Mouse (Mus musculus) erythroid progenitor cell, adult 5-6 weeks (primary cell): Measurements from ENCODE around the gene Ddias. TPM values are rescaled to one million over a fixed set of nuclear protein-coding genes. Genes with fewer than 3 reads are reported as not detected.
A peak's percentile ranks its signal among the peaks of the same experiment; 100 is the strongest.
"Not testable (repeated sequence)": the region's sequence is repeated elsewhere in the genome, so short reads cannot be mapped to it uniquely, and the experiment has no call there.

ENCODE experiments used
- ATAC-seq: replicated peaks from 2 replicates; pipeline ENCODE4 v1.8.0; 2016; ENCODE audit warnings: moderate number of reproducible peaks, mild to moderate bottlenecking, moderate TSS enrichment, inconsistent platforms; ENCODE audit not compliant: poor library complexity, low FRiP score, severe bottlenecking
- total RNA-seq, 2 experiments: library from RNA; stranded (forward) in 1 of 2; stranded (reverse) in 1 of 2; fragments of 150-400 nt in 1 of 2; fragments of 186-747, 209-891 nt in 1 of 2; gene quantifications; 2 replicates each; pipeline versions ENCODE4 v1.2.3 to v1.2.4; 2015 to 2017; ENCODE audit warnings: low replicate concordance in 2 of 2

The Ddias gene
- total RNA-seq (2015; ENCODE audit: low replicate concordance) (32.3 and 43.2 TPM in 2 replicates), total RNA-seq (2017; ENCODE audit: low replicate concordance) (24.4 and 30.3 TPM in 2 replicates)

DNA sequence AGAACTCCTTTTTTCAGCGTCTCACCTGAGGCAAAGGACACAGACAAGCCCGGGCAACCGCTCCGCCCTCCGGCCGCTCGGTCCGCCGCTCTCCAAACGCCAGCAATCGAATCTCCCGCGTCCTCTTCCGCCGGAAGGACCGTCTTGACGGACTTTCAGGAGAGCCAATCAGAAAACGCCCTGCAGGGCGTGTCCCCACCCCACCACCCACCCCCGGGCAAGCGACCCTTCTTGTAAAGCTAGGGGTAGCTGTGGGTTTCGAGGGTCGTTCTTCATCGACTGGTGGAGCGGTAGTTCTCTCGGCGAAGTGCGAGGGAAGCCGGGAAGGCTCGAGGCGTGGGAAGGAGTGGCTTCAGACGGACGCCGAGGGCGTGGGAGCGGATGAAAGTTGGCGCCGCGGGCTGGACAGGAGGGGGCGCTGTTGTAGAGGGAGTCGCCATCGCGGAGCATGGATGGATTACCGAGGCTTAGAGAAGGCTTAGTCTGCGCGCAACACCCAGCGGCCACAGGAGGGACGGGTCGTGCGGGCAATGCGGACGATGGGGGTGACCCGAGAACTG, at the start of gene Ddias, which contains the start of gene Prcp:
Gene Ddias (minus strand): TSS at position 132 of the 560 bp plus-strand sequence.
Gene Prcp (plus strand): TSS at position 355 of the 560 bp plus-strand sequence.
- ATAC-seq: peak; percentile 74

DNA sequence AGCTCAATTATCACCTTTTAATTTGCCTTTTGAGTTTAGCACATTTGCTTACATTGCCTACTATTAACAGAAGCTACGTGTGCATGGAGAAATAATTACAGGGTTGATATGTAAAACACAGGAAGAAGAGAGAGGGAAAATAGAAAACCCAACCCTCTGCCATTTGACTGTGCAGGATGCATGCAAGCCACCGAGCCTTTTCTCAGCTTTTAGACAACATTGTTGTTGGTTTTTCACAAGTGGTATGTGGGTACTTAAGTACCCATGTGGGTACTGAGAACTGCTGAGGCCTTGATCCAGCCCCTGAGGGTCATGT, 46.8 kb upstream of the Ddias start:
- no peak for ATAC-seq

DNA sequence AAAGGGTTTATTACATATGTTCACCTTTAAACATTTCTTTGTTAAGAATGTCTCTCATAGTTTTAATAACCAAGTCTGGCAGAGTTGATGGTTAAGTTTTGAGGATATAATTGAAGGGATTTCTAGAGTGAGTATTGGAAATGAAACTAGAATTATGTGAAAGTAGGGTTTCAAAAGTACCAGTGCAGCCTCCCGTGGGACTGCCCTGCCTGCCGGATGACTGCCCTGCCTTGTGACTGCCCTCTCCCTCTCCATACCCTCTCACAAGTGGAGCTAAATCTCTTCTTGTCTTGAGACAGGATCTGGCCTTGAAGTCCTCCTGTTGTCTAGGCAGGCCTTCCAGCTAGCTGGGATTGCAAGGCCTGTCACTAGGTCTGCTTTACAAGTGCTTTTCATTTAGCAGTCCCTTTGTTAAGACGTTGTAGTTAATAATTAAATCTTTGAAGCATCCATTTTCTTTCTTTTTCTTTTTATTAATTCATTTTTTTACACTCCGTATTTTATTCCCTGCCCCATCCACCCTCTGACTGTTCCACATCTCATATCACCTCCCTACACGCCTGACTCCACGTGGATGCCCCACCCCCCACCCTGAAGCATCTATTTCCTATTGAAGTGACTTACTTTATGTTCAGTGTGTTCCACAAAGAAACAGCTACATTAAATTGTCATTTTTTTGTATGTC, 46.3 kb upstream of the Ddias start:
- ATAC-seq: no peak

DNA sequence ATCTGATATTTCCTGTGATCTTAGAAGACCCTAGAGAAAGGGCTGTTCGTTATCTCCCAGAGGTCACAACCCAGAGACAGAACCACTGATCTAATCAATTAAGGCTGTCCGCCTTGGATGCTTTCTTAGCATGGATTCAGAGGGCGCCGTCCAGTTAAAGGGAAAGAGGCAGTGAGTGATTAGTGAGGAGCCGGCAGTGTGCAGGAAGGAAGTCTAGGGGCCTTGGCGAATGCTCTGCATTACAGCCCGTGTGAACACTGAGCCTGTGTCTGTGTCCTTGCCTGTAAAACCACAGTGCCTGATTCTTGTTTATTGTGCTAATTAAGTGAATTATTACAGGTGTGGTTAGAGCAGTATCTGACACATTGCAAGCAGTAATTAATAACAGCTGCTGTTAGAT, 30.2 kb upstream of the Ddias start:
- not testable (repeated sequence) for ATAC-seq

DNA sequence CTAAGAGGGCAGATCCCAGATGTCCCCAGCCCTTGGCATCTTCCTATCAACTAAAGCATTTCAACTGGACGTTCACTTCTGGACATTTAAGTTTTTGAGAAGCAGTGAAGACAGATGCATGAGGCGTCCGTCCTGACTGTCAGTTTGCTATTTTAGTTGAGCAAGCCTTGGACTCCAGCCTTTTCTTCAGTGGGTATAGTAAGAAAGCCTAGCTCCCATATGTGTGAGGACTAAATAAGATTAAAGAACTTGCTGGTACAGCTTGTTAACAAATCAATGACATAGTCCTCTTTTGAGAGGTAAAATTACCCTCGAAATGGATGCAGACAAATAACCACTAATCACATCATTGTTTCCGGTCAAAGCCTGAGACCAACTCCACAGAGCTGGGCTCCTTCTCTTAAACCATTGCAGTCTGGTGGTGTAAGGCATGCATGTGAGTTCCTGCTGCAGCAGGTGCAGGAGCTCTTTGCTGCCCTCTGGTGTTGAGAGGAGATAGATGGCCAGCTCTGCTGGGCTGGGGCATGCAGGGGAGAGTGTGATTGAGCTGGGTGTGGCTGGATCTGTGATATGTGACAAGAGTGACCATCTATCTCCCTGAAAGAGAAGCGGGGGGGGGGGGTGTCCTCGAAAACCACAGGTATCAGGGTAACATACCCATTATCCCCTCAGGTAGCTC, 29.5 kb upstream of the Ddias start:
- peak; percentile 99 for ATAC-seq

DNA sequence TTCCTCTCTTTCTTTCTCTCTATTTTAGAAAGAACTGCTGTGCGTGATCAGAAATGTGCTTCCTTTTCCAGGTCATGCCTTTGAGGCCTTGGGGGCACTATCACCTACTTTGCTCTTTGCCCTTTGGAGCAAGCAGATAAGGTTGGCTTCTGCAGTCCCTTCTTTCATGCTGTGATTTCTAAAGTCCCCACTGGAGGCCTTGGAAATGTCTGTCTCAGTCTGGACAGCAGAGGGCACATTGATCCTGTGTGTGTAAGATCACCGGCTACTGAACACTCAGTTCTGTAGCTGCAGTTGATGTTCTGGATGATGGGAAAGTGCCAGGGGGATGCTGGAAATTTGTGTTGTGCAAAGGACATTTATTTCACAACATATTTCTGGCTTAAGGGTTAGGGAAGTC, 23.0 kb upstream of the Ddias start:
- no peak for ATAC-seq

DNA sequence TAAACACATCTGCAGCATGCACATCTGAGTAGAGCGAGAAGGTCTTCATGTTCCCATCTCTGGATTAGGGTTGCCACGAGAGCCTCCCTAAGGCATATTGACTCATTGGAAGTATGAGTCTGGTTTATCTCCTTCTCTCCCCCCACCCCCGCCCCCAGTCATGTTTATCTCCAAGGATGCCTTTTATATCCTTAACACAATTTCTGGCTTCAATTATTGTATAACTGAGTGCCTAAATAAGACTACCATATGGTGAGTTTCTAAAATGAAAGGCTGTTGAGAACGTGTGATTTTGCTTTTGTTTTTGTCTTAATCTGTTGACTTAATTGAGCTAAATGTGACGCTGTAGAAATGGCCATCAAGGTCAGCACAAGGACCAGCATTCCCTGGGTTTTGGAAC, 22.0 kb upstream of the Ddias start:
- ATAC-seq: no peak

DNA sequence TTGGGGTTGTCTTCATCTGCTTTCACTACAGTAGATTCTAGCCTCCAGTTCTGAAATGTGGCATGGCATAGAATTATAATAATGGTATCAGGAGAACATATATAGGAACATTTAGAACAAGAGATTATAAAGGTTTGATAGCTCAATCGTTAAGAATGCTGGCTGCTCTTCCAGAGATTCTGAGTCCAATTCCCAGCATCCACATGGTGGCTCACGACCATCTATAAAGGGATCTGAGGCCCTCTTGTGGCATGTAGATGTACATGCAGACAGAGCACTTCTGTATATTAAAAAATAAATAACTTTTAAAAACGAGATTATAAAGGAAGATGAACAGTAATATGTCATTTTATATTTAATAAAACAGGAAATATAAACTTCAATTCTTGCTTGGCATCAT, 19.4 kb upstream of the Ddias start:
- peak; percentile 75 for ATAC-seq

DNA sequence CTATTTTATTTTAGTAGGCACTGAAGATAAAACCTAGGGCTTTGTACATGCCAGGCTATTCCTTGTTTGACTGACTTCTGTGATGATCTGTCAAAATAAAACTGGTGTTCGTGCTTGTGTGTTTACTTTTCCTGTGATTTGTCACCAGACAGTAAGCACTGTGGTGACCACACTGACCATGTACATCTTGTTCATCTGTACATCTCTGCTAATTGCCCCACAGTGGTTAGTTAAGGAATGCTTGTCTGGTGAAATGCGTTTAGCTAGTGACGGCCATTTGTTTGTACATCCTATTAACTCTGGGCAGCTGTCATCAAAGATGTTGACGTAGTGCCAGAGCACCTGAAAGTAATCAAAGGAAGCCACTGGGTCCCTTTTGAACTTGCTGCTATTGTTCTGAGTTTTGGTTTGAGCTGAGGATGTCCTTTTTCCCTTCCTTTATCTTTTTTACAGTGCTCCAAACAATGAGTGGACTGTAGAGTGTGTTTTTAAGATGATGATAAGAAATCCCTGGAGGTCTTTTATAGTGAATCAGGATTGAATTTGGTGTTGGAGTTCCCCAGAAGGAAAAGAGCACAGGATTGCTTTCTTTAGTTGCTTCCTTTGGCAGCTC, 16.7 kb upstream of the Ddias start:
- no peak for ATAC-seq

DNA sequence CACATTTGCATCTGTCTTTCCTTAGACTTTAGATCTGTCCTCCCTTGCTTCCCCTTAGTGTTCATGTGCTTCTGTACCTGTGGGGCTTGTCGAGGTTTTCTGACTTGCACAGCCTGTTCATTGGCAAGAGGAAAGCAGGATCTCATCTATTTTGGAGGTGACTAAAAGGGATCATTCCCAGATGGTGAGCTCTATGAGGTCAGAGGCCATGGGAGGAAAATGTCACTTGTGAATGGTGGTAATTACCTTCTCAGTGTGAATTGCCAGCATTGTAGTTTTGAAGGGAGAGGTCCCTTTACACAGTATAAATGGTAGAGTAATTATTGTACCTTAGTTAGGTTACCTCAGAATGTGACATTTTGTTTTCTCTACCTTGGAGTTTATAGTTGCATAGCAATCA, 16.2 kb upstream of the Ddias start:
- ATAC-seq: no peak

DNA sequence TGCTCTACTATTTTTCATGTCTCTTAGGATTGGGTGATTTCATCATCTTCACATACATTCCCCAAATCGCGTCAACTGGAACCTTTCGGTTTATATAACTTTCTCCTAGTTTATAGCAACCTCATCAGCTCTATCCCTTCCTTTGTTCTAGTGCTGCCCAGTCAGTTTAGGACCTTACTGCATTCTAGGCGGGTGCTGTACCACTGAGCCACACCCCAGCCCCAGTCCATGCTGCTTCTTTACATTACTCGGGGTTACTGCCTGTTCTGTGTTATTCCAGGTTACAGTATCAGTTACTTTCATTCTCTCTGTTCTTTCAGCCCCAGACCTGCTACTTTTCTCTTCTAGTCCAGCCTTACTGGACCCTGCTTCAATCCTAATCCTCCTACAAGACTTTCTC, 13.2 kb upstream of the Ddias start:
- peak; percentile 56 for ATAC-seq

DNA sequence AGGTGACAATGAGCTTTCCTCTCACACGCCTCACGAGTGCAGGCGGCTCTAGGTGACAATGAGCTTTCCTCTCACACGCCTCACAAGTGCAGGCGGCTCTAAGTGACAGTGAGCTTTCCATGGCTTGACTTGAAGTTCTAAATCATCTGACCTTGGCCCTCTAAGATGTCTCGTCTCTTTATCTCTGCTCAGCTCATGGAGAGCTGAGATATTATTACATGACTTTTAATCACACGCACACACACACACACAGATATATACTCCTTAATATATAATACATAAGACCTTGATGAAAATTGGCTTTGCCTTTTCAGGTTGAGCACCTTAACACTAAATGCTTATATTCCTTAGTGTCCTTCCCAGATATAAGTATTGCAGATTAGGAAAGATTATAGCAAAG, 12.8 kb upstream of the Ddias start:
- ATAC-seq: peak; percentile 72

DNA sequence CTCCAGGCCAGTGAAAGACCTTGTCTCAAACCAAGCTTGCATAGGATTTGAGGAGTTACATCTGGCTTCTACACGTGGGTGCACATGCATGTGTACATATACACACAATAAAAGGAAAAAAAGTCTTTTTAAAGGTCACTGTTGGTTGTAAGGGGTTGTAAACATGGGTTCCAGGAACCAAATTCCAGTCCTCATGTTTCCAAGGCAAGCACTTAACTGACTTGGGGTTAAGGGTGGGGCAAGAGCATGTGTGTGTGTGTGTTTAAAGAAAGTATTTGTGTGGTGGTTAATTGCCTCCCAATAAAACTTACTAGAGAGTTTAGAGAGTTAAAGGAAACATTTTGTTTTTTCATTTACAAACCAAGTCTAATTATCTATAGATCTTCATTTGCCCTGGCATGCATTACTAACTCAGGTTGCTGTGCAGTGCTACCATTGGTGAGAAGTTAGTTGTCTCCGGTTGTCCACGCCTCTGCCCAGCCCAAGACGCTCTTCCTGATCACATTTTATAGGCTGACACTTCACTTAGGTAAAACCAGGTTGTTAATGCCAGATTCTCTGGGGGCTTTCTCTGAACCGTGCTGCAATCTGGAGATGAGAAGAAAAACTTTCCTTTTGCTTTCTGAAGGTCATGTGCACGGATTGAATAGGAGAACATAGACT, 11.1 kb upstream of the Ddias start:
- no peak for ATAC-seq

DNA sequence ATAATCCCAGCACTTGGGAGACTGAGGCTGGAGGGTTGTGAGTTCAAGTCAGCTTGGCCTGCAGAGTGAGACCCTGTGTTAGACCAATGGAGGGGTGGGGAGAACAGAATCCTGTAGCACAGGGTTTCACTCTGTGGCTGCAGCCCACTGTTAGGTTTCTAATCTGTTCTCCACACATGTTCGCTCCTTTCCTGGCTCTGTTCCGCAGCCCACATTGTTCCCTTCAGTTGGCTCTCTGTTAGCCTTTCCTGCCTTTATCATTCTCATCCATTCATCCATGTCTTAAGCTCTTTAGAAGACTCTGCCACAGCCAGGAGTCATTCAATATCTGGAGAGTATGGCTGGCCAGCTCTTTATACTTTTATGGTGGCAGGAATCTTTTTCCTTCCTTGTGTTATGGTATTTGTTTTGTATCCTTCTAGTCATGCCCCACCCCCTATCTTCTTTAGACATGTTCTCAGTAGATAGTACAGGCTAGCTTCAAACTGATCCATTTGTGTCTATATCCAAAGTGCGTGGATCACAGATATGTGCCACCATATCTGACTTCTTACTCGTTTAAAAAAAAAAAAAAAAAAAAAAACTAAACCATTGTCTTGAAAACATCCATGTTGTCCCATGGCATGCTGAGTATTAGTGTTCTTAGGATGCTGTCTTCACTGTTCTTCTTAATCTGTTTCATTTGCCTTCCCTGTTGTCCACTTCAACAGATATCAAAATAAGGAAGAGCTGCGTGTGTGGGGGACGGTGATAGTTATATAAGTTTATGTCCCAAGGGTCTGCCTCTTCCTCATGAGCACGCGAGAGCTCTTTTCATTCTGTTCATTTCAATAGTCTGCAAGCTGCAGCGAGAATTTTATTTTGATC, 10.0 kb upstream of the Ddias start:
- peak; percentile 57 for ATAC-seq

DNA sequence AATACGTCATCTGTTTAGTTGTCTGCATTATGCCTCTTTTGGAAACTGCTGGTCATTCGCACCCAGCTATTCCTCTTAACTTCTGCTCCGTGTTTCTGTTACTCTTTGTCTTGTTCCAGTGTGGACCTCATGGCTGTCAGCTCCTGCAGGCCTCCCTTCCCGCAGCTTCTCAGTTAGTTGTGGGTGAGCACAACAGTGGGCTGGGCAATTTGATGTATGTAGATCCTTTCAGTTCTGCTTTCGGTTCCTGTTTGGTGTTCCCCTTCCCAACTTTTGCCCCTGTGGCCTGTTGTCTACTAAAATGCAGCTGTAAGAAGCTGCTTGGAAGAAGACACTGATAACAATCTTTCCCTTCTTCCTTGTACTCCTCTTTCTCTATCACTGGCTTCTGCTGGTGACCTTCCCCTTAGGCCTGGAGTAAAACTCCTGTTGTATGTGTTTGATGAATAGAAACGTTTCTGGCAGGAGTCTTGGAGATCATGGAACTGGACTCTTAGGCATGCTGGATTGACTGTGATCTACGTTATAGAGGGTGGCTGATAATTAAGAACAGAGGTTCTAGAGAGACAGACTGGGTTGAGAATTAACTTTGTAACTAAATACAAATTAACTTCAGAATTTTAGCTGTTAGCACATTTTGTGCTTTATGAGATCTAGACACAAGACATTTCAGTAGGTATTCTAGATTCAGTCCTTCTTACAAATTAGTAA, 4.7 kb upstream of the Ddias start:
- no peak for ATAC-seq

DNA sequence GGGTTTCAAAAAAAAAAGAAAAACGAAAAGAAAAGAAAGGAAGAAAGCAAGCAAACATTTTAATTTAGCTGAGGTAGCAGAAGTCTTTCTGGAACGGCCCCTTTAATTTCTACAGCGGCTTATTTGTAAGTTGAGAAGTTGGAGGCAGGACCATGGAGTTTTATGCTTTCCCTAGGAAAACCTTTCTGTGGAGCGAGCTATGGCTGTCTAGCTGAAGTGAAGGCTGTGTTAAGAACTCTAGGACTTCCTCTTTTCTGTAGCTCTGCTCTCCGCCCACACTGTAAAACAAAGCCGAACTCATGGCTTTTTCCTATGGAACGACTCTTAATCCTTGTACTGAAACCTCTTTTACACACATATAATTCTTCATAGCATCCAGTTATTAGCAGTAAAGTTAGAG, 2.5 kb upstream of the Ddias start:
- ATAC-seq: no peak

DNA sequence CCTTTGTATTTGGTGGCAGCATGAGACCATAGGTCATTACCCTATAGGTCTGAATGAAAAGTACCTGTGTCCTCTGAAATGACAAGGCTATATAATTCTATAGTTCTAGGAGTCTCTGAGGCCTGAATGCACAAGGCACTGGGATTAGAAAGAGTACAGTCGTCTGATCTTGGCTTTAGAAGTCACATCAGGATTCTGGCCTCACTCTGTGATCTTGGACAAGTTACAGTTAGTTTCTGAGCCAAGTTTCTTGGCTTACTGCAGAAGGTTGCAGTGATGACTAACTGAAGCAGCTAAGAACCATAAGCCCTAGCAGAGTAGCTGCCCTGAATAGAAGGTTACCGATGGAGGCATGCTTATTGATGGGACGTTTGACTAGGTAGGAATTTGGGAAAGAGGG, 2.0 kb upstream of the Ddias start:
- no peak for ATAC-seq

DNA sequence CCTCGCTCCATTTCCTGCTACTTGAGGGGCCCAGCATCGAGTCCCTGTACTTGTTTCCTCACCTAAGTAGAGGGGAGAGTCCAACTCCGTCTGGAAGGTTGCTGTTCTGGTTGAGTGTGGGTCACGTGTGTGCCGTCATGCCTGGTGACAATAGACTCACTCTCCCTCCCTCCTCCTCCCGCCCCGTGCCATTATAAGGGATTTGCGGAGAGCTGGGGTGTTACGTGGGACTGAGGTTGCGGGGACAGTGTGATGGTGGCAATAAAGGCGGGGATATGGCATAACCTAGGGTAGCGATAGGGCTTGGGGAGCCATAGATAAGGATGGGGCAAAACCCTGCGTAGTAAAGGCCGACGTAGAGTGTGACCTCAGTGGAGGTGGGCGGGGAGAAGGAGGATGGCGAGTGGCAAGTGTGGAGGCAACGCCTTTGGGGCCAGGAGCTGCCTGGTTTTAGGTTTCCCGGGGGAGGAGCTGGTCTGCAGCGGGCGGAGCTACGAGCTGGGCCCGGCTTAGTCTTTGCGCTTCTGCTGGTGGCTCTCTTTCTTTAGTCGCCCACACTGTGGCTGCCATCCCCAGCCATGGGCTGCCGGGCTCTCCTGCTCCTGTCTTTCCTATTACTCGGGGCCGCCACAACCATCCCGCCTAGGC, 838 bp upstream of the Ddias start:
- peak; percentile 78 for ATAC-seq
